Mouse (Mus musculus) heart, embryonic 11.5 days (tissue): ENCODE data around the gene Shld2. TPM values are rescaled to one million over a fixed set of nuclear protein-coding genes. Genes with fewer than 3 reads are reported as not detected.
A peak's percentile ranks its signal among the peaks of the same experiment; 100 is the strongest.

Experiments
- ATAC-seq: fragments of 200-750 bp; cut with Nextera tagmentation; replicated peaks from 2 replicates; pipeline ENCODE4 v1.8.0; 2017; ENCODE audit warnings: moderate library complexity; ENCODE audit not compliant: insufficient number of reproducible peaks, low FRiP score, low TSS enrichment
- H3K27ac ChIP-seq: fragments of 300-500 bp; sonication (generic); 2 replicates; pipeline ENCODE4 v1.5.1; 2014; ENCODE audit warnings: mild to moderate bottlenecking, low read depth, low read length
- H3K27me3 ChIP-seq: fragments of 300-500 bp; sonication (generic); 2 replicates; pipeline ENCODE4 v1.6.1; 2014; ENCODE audit warnings: mild to moderate bottlenecking, low read length, mixed read lengths; ENCODE audit not compliant: control insufficient read depth, insufficient read depth
- H3K36me3 ChIP-seq: fragments of 300-500 bp; sonication (generic); 2 replicates; pipeline ENCODE4 v1.6.1; 2014; ENCODE audit warnings: mild to moderate bottlenecking, low read length, moderate library complexity, mixed read lengths; ENCODE audit not compliant: control insufficient read depth, insufficient read depth
- H3K4me1 ChIP-seq: fragments of 300-500 bp; sonication (generic); 2 replicates; pipeline ENCODE4 v1.6.1; 2014; ENCODE audit warnings: low read length; ENCODE audit not compliant: control insufficient read depth, insufficient read depth
- H3K4me2 ChIP-seq: fragments of 300-500 bp; sonication (generic); 2 replicates; pipeline ENCODE4 v1.6.1; 2014; ENCODE audit warnings: mild to moderate bottlenecking, moderate library complexity
- H3K4me3 ChIP-seq: fragments of 300-500 bp; sonication (generic); 2 replicates; pipeline ENCODE4 v1.5.1; 2014; ENCODE audit warnings: low read depth, low read length
- H3K9ac ChIP-seq: fragments of 300-500 bp; sonication (generic); 2 replicates; pipeline ENCODE4 v1.6.1; 2014; ENCODE audit warnings: mild to moderate bottlenecking, low read depth, low read length, moderate library complexity
- H3K9me3 ChIP-seq: fragments of 300-500 bp; sonication (generic); replicated peaks from 2 replicates; pipeline ENCODE4 v1.6.1; 2016; ENCODE audit warnings: low read length; ENCODE audit not compliant: control insufficient read depth
- WGBS: fragments of 180-500 bp; shearing (Covaris S2); extraction: QIAGEN DNeasy Blood & Tissue Kit; methylation state at CpG from one replicate; pipeline ENCODE4 v1.1.7; 2014; ENCODE audit not compliant: insufficient replicate concordance; 5-methylcytosine and 5-hydroxymethylcytosine counted together
- polyA plus RNA-seq: library from polyadenylated mRNA; unstranded; fragments of >200 nt; fragmentation: Nextera tagmentation; extraction: Ambion mirVana; gene quantifications from 2 replicates; pipeline ENCODE4 v1.2.1, GENCODE M21; 2014

Shld2 gene
- polyA plus RNA-seq, 1 experiment from 2014 or later: 6.9 TPM

GRCm38 (mm10) chr14:34253261-34253660 lies 57.0 kb downstream of the Shld2 start:
- no peak overlapping the region for H3K4me2 ChIP-seq
- no peaks in the 10 kb centered on the region for H3K27me3 ChIP-seq
- H3K36me3 ChIP-seq: no peaks in the 10 kb centered on the region
- no peaks in the 10 kb centered on the region for H3K4me1 ChIP-seq
- no peak overlapping the region for H3K27ac ChIP-seq
- H3K9me3 ChIP-seq: no peaks in the 10 kb centered on the region
- WGBS: 85% methylated on average over 4 of the region's 4 CpGs
- ATAC-seq: no peak
- no peak overlapping the region for H3K9ac ChIP-seq
- H3K4me3 ChIP-seq: no peak overlapping the region

GRCm38 (mm10) chr14:34252470-34253145 lies 57.7 kb downstream of the Shld2 start:
- Histone ChIP-seq H3K4me1 (no peaks in the 10 kb centered on the region), H3K36me3 (no peaks in the 10 kb centered on the region), H3K9me3 (no peaks in the 10 kb centered on the region), H3K4me2 (no peak overlapping the region), H3K27ac (no peak overlapping the region), H3K9ac (no peak overlapping the region), H3K27me3 (no peaks in the 10 kb centered on the region), H3K4me3 (no peak overlapping the region)
- 60% methylated on average over 6 of the region's 6 CpGs for WGBS
- ATAC-seq: no peak

GRCm38 (mm10) chr14:34240676-34241075 lies 69.6 kb downstream of the Shld2 start:
- Histone ChIP-seq H3K27ac (no peak overlapping the region), H3K9me3 (no peaks in the 10 kb centered on the region), H3K4me3 (no peak overlapping the region), H3K4me1 (no peaks in the 10 kb centered on the region), H3K27me3 (no peaks in the 10 kb centered on the region), H3K36me3 (no peaks in the 10 kb centered on the region), H3K9ac (no peak overlapping the region), H3K4me2 (no peak overlapping the region)
- whole genome bisulfite sequencing: 54% methylated on average over 6 of the region's 6 CpGs
- ATAC-seq: no peak

GRCm38 (mm10) chr14:34240263-34240662 lies 70.0 kb downstream of the Shld2 start:
- Histone ChIP-seq H3K4me1 (no peaks in the 10 kb centered on the region), H3K4me3 (no peak overlapping the region), H3K9ac (no peak overlapping the region), H3K27me3 (no peaks in the 10 kb centered on the region), H3K36me3 (no peaks in the 10 kb centered on the region), H3K4me2 (no peak overlapping the region), H3K9me3 (no peaks in the 10 kb centered on the region), H3K27ac (no peak overlapping the region)
- 51% methylated on average over 10 of the region's 10 CpGs for WGBS
- ATAC-seq: no peak

- H3K4me2 ChIP-seq: peak overlapping the region; percentile 62
- no peaks in the 10 kb centered on the region for H3K27me3 ChIP-seq
- no peak overlapping the region for H3K27ac ChIP-seq
- H3K36me3 ChIP-seq: no peaks in the 10 kb centered on the region
- peak overlapping the region; percentile 46; the same call in 1 of the 2 replicates for H3K9ac ChIP-seq
- H3K4me3 ChIP-seq: peak overlapping the region; percentile 29
- H3K9me3 ChIP-seq: no peaks in the 10 kb centered on the region
- H3K4me1 ChIP-seq: no peaks in the 10 kb centered on the region
- peak; percentile 95 for ATAC-seq
- 5% methylated on average over 16 of the region's 16 CpGs for WGBS
These were observed 75.5 kb downstream of the Shld2 start for GRCm38 (mm10) chr14:34234630-34235380.

GRCm38 (mm10) chr14:34233846-34234245 lies 76.4 kb downstream of the Shld2 start:
- Histone ChIP-seq H3K9me3 (no peaks in the 10 kb centered on the region), H3K36me3 (no peaks in the 10 kb centered on the region), H3K4me1 (no peaks in the 10 kb centered on the region), H3K4me3 (no peak overlapping the region), H3K9ac (no peak overlapping the region), H3K4me2 (no peak overlapping the region), H3K27me3 (no peaks in the 10 kb centered on the region), H3K27ac (no peak overlapping the region)
- WGBS: 65% methylated on average over 4 of the region's 4 CpGs
- no peak for ATAC-seq

GRCm38 (mm10) chr14:34232866-34233680 lies 77.2 kb downstream of the Shld2 start:
- ATAC-seq: no peak
- 80% methylated on average over 9 of the region's 9 CpGs for WGBS
- H3K9ac ChIP-seq: no peak overlapping the region

GRCm38 (mm10) chr14:34232340-34232739 lies 78.0 kb downstream of the Shld2 start:
- Histone ChIP-seq H3K36me3 (no peaks in the 10 kb centered on the region), H3K9ac (no peak overlapping the region), H3K4me3 (no peak overlapping the region), H3K4me2 (no peak overlapping the region), H3K9me3 (no peaks in the 10 kb centered on the region), H3K27ac (no peak overlapping the region), H3K27me3 (no peaks in the 10 kb centered on the region), H3K4me1 (peaks cover 7% of the 10 kb centered on the region)
- 65% methylated on average over 7 of the region's 7 CpGs for WGBS
- ATAC-seq: no peak

More at GRCm38 (mm10) chr14:34232866-34233680, 77.2 kb downstream of the Shld2 start:
- H3K4me3 ChIP-seq: no peak overlapping the region
- H3K9me3 ChIP-seq: no peaks in the 10 kb centered on the region
- H3K4me1 ChIP-seq: peaks cover 6% of the 10 kb centered on the region
- no peaks in the 10 kb centered on the region for H3K27me3 ChIP-seq
- H3K4me2 ChIP-seq: no peak overlapping the region
- no peaks in the 10 kb centered on the region for H3K36me3 ChIP-seq
- no peak overlapping the region for H3K27ac ChIP-seq
